7 mouse cellular contexts compared by ENCODE assay signal in genomic region chr16:49278478-49278877, GRCm38 (mm10).
A peak's percentile ranks its signal among the peaks of the same experiment; 100 is the strongest.
DNase-seq lines count a peak whose midpoint lies in the region; ATAC-seq and TF ChIP-seq lines count a peak whose summit lies in the region.

No protein-coding gene starts in this region.

- H3K27me3 ChIP-seq in Patski = no peaks in the 10 kb centered on the region
- H3K27me3 ChIP-seq in hindbrain, embryonic 11.5 days (ENCODE audit: control insufficient read depth, insufficient read depth, low read length) = no peaks in the 10 kb centered on the region

- ATAC-seq in Patski = peak; percentile 80
- ATAC-seq in hindbrain, embryonic 11.5 days (ENCODE audit: low FRiP score) = peak; percentile 85
- ATAC-seq in megakaryocyte, adult 5-6 weeks (ENCODE audit: poor library complexity, severe bottlenecking) = peak; percentile 80

- H3K4me2 ChIP-seq in hindbrain, embryonic 11.5 days (replicated peaks; ENCODE audit: low read depth, low read length) = no peak overlapping the region

- no peak overlapping the region for H3K27ac ChIP-seq in hindbrain, embryonic 11.5 days (ENCODE audit: low read depth, low read length)

- no peaks in the 10 kb centered on the region for H3K36me3 ChIP-seq in hindbrain, embryonic 11.5 days (ENCODE audit: control insufficient read depth, insufficient read depth, low read length)

- H3K4me3 ChIP-seq in hindbrain, embryonic 11.5 days (ENCODE audit: low read depth, low read length) = no peak overlapping the region

- POLR2A ChIA-PET in Patski (lab: Charles Lee) = no interaction called here

- peak; percentile 79 for TF ChIP-seq CTCF in Patski (IDR thresholded peaks at IDR 0.05)

- in situ Hi-C loops in Patski (cut with MboI; ENCODE audit: low pct_unique_long_range_greater_than_20kb) = loop anchor here (5.0 to 25.0 kb wide), 3 partner anchors 44 to 1459 kb away; no protein-coding TSS in a partner anchor

- DNase-seq in Patski (ENCODE audit: low read depth, low spot score) = peak; percentile 9
- DNase-seq in c-Kit-negative CD71-positive TER-119-positive erythroid progenitor cells, embryonic 14.5 days (ENCODE audit: low read depth, low spot score) = peak; percentile 32
- peak; percentile 27 for DNase-seq in fibroblast of lung, adult 2 months (ENCODE audit: low read depth)
- DNase-seq in hindbrain, embryonic 11.5 days (ENCODE audit: low spot score) = peak; percentile 89
- DNase-seq in layer of hippocampus, adult 9-10 months (ENCODE audit: low spot score) = peak; percentile 37
- peak; percentile 66 for DNase-seq in right cerebral cortex, postnatal 14 days

- H3K9me3 ChIP-seq in hindbrain, embryonic 11.5 days (ENCODE audit: control insufficient read depth, low read length) = no peaks in the 10 kb centered on the region

- CTCF ChIA-PET in Patski (lab: Charles Lee) = interaction anchor here (0.7 to 2.3 kb wide), 11 partner anchors 8 to 366 kb away, joined by 3 to 11 read pairs (median 4); no protein-coding TSS in a partner anchor

- WGBS in hindbrain, embryonic 11.5 days = 4% methylated on average over 2 of the region's 2 CpGs

- no peaks in the 10 kb centered on the region for H3K4me1 ChIP-seq in hindbrain, embryonic 11.5 days (replicated peaks; ENCODE audit: control insufficient read depth, insufficient read depth, low read length)

- no peak overlapping the region for H3K9ac ChIP-seq in hindbrain, embryonic 11.5 days (ENCODE audit: low read depth, low read length)

Comparison
In these comparisons a context has a peak if more than half of its experiments do, and no peak if none do; other contexts are left out.
1. DNase-seq: peak in every context shown above with its lines; median percentile 89 in hindbrain, embryonic 11.5 days; 66 in right cerebral cortex, postnatal 14 days; 37 in layer of hippocampus, adult 9-10 months; 32 in c-Kit-negative CD71-positive TER-119-positive erythroid progenitor cells, embryonic 14.5 days; 27 in fibroblast of lung, adult 2 months; 9 in Patski.